ENCODE assay signal across 19 mouse cellular contexts in genomic region chr1:170346266-170346665, GRCm38 (mm10). TPM values are rescaled to one million over a fixed set of nuclear protein-coding genes. Genes with fewer than 3 reads are reported as not detected.
DNase-seq lines count a peak whose midpoint lies in the region; ATAC-seq and TF ChIP-seq lines count a peak whose summit lies in the region.
"Had no signal": no experiment of that assay in that cellular context is flagged by ENCODE, and none has a peak within 500 bp of the region (broad histone marks: within the 10 kb centered on the region; RNA-seq: fewer than 3 reads in every experiment).

No protein-coding gene starts in this region.

- no peak for TF ChIP-seq EP300 in heart, postnatal 0 days (IDR thresholded peaks at IDR 0.05; ENCODE audit: low read depth)
- TF ChIP-seq EP300 in lung, postnatal 0 days (IDR thresholded peaks at IDR 0.05), result no peak

- H3K27ac ChIP-seq in heart, postnatal 0 days (ENCODE audit: low read depth), result no peak overlapping the region
- 0 out of 2 replicates have a peak overlapping the region, but pooled peaks have one; percentile 15 for H3K27ac ChIP-seq in lung, postnatal 0 days (ENCODE audit: low read length)
- H3K27ac ChIP-seq in neural tube, embryonic 15.5 days (replicated peaks), result no peak overlapping the region
- H3K27ac ChIP-seq: hindbrain, embryonic 13.5 days; intestine, embryonic 15.5 days; left cerebral cortex, adult 2 months; limb, embryonic 12.5 days; liver, embryonic 14.5 days had no signal

- H3K4me1 ChIP-seq in heart, postnatal 0 days (ENCODE audit: control insufficient read depth, insufficient read depth), result no peaks in the 10 kb centered on the region
- H3K4me1 ChIP-seq in lung, postnatal 0 days (ENCODE audit: insufficient read depth, low read depth, low read length), result no peaks in the 10 kb centered on the region
- H3K4me1 ChIP-seq in neural tube, embryonic 15.5 days, result no peaks in the 10 kb centered on the region
- H3K4me1 ChIP-seq: hindbrain, embryonic 13.5 days; intestine, embryonic 15.5 days; limb, embryonic 12.5 days had no signal

- no peak overlapping the region for H3K4me2 ChIP-seq in heart, postnatal 0 days (ENCODE audit: low read depth, low read length)
- no peak overlapping the region for H3K4me2 ChIP-seq in lung, postnatal 0 days (replicated peaks; ENCODE audit: low read depth, low read length)
- no peak overlapping the region for H3K4me2 ChIP-seq in neural tube, embryonic 15.5 days
- H3K4me2 ChIP-seq: hindbrain, embryonic 13.5 days; intestine, embryonic 15.5 days; limb, embryonic 12.5 days had no signal

- no peak for TF ChIP-seq CTCF in heart, postnatal 0 days (IDR thresholded peaks at IDR 0.05; ENCODE audit: low read depth)
- no peak for TF ChIP-seq CTCF in lung, postnatal 0 days (IDR thresholded peaks at IDR 0.05)

- no peak for ATAC-seq in heart, postnatal 0 days (ENCODE audit: insufficient read depth, low read depth)
- ATAC-seq in lung, postnatal 0 days, result 0 out of 2 replicates have a peak, but pooled peaks have one; percentile 26
- no peak for ATAC-seq in neural tube, embryonic 15.5 days (ENCODE audit: low FRiP score)
- ATAC-seq: intestine, embryonic 15.5 days; midbrain, embryonic 16.5 days; Patski had no signal

- intact Hi-C loops in heart, postnatal 36 days (cut with DNase I), result no loop called here

- WGBS in heart, postnatal 0 days, result 53% methylated on average over 3 of the region's 3 CpGs
- WGBS in lung, postnatal 0 days, result 45% methylated on average over 3 of the region's 3 CpGs
- WGBS in neural tube, embryonic 15.5 days, result 79% methylated on average over 3 of the region's 3 CpGs

- no peak overlapping the region for H3K4me3 ChIP-seq in heart, postnatal 0 days (ENCODE audit: low read depth, low read length)
- H3K4me3 ChIP-seq in lung, postnatal 0 days (ENCODE audit: low read depth, low read length), result no peak overlapping the region
- no peak overlapping the region for H3K4me3 ChIP-seq in neural tube, embryonic 15.5 days (replicated peaks)
- H3K4me3 ChIP-seq: hindbrain, embryonic 13.5 days; intestine, embryonic 15.5 days; left cerebral cortex, adult 2 months; limb, embryonic 12.5 days had no signal

- H3K9me3 ChIP-seq in heart, postnatal 0 days (replicated peaks; ENCODE audit: control insufficient read depth, low read length), result no peaks in the 10 kb centered on the region
- no peaks in the 10 kb centered on the region for H3K9me3 ChIP-seq in lung, postnatal 0 days (ENCODE audit: low read length)
- no peaks in the 10 kb centered on the region for H3K9me3 ChIP-seq in neural tube, embryonic 15.5 days (replicated peaks)
- H3K9me3 ChIP-seq: hindbrain, embryonic 13.5 days; intestine, embryonic 15.5 days; limb, embryonic 12.5 days had no signal

- no peaks in the 10 kb centered on the region for H3K27me3 ChIP-seq in heart, postnatal 0 days (ENCODE audit: control insufficient read depth, insufficient read depth, low read length)
- no peaks in the 10 kb centered on the region for H3K27me3 ChIP-seq in lung, postnatal 0 days (replicated peaks; ENCODE audit: insufficient read depth, low read length)
- no peaks in the 10 kb centered on the region for H3K27me3 ChIP-seq in neural tube, embryonic 15.5 days (replicated peaks)
- H3K27me3 ChIP-seq: hindbrain, embryonic 13.5 days; intestine, embryonic 15.5 days; limb, embryonic 12.5 days; Patski had no signal

- DNase-seq in heart, adult 18-20 months, result peak; percentile 5 to 27
- no peak for DNase-seq in heart, postnatal 36 days
- peak; percentile 17 for DNase-seq in Muller cell, postnatal 12 days (ENCODE audit: inconsistent ontology term)
- peak; percentile 36 for DNase-seq in heart, postnatal 0 days (ENCODE audit: low spot score)
- peak; percentile 55 for DNase-seq in lung, postnatal 0 days (ENCODE audit: low spot score)
- no peak for DNase-seq in adrenal gland, postnatal 10 days
- DNase-seq: cerebellum, postnatal 14 days; gastrocnemius, postnatal 14 days; right cerebral cortex, postnatal 4 days had no signal

- H3K9ac ChIP-seq in heart, postnatal 0 days (replicated peaks; ENCODE audit: low read depth, low read length), result no peak overlapping the region
- no peak overlapping the region for H3K9ac ChIP-seq in lung, postnatal 0 days (replicated peaks; ENCODE audit: low read depth)
- no peak overlapping the region for H3K9ac ChIP-seq in neural tube, embryonic 15.5 days (replicated peaks)
- H3K9ac ChIP-seq: hindbrain, embryonic 13.5 days; intestine, embryonic 15.5 days; limb, embryonic 12.5 days; liver, embryonic 14.5 days had no signal

- H3K36me3 ChIP-seq in heart, postnatal 0 days (replicated peaks; ENCODE audit: control insufficient read depth, insufficient read depth, low read length), result no peaks in the 10 kb centered on the region
- no peaks in the 10 kb centered on the region for H3K36me3 ChIP-seq in lung, postnatal 0 days (ENCODE audit: insufficient read depth, low read length)
- no peaks in the 10 kb centered on the region for H3K36me3 ChIP-seq in neural tube, embryonic 15.5 days
- H3K36me3 ChIP-seq: hindbrain, embryonic 13.5 days; intestine, embryonic 15.5 days; limb, embryonic 12.5 days had no signal

RNA-seq across cellular contexts. Expression of gene Spata46, which starts 37.7 kb away (rescaled TPM):
- not detected for total RNA-seq in heart, adult 18-20 months (2021)
- not detected for total RNA-seq in heart, postnatal 36 days (2021)
- not detected in 2 replicates for total RNA-seq in heart, postnatal 0 days (2014; rRNA removed; ENCODE audit: low replicate concordance)
- 0.41 and 0.47 TPM in 2 replicates for polyA plus RNA-seq in heart, postnatal 0 days (2015; fragmentation: Nextera tagmentation; extraction: Ambion mirVana)
- 0.53 and 0.68 TPM in 2 replicates for polyA plus RNA-seq in lung, postnatal 0 days (2015; fragmentation: Nextera tagmentation; extraction: Ambion mirVana)
- polyA plus RNA-seq in neural tube, embryonic 15.5 days (2015; fragmentation: Nextera tagmentation; extraction: Ambion mirVana), result 0.61 and 0.82 TPM in 2 replicates
- total RNA-seq in adrenal gland, postnatal 10 days (2021), result not detected
- total RNA-seq: gastrocnemius, postnatal 14 days; layer of hippocampus, adult 8-10 months; left cerebral cortex, adult 2 months; megakaryocyte, adult 5-6 weeks had no signal

RNA-seq across cellular contexts. Expression of gene Gm7694, which starts 40.1 kb away (rescaled TPM):
- total RNA-seq in heart, adult 18-20 months (2021), result 10 to 100 TPM in 1 of 2 experiments, 1 to 10 TPM in 1; 8.2 to 10.7 TPM
- total RNA-seq in heart, postnatal 36 days (2021), result 10 to 100 TPM; 10.2 to 11.9 TPM
- total RNA-seq in heart, postnatal 0 days (2014; rRNA removed; ENCODE audit: low replicate concordance), result 3.9 and 7.0 TPM in 2 replicates
- polyA plus RNA-seq in heart, postnatal 0 days (2015; fragmentation: Nextera tagmentation; extraction: Ambion mirVana), result 2.3 and 2.9 TPM in 2 replicates
- polyA plus RNA-seq in lung, postnatal 0 days (2015; fragmentation: Nextera tagmentation; extraction: Ambion mirVana), result 2.6 and 2.9 TPM in 2 replicates
- 1.8 and 2.1 TPM in 2 replicates for polyA plus RNA-seq in neural tube, embryonic 15.5 days (2015; fragmentation: Nextera tagmentation; extraction: Ambion mirVana)
- total RNA-seq in adrenal gland, postnatal 10 days (2021), result 1 to 10 TPM; 6.1 to 7.9 TPM

Comparison
In these comparisons a context has a peak if more than half of its experiments do, and no peak if none do; other contexts are left out.
1. DNase-seq: peak in heart, adult 18-20 months (2 of 2), Muller cell, postnatal 12 days (single experiment), heart, postnatal 0 days (single experiment) and lung, postnatal 0 days (single experiment); none in heart, postnatal 36 days (0 of 2) and adrenal gland, postnatal 10 days (single experiment).